Mouse (Mus musculus) thymus, adult 2 months (tissue): ENCODE measurements around the gene Sema4f.

Source experiments
- CTCF ChIP-seq: fragments of 200-500 bp; IDR thresholded peaks from 2 replicates; pipeline ENCODE4 v1.5.1; 2012; ENCODE audit warnings: mild to moderate bottlenecking, control low read depth, low read length, moderate library complexity, borderline replicate concordance; ENCODE audit not compliant: control insufficient read depth, poor library complexity, insufficient read depth; ENCODE audit errors: extremely low read depth
- POLR2A ChIP-seq: fragments of 200-500 bp; IDR thresholded peaks from 2 replicates; pipeline ENCODE4 v1.6.1; 2012; ENCODE audit warnings: mild to moderate bottlenecking, low read length, control low read depth, moderate library complexity; ENCODE audit not compliant: control insufficient read depth, poor library complexity, insufficient read depth; ENCODE audit errors: extremely low read depth

GRCm38 (mm10) chr6:82880807-82881206 is 58.8 kb downstream of the Sema4f start:
- TF ChIP-seq CTCF = no peak
- no peak for TF ChIP-seq POLR2A
